Mouse (Mus musculus): ENCODE results near the gene Lyzl4. TPM values are rescaled to one million over a fixed set of nuclear protein-coding genes. Genes with fewer than 3 reads are reported as not detected.
"Not testable (repeated sequence)": the region's sequence is repeated elsewhere in the genome, so short reads cannot be mapped to it uniquely, and the experiment has no call there.

Gene Lyzl4
- total RNA-seq, 4 experiments from 2014 or later: not detected

GRCm38 (mm10) chr9:121600861-121601427 lies 41.0 kb downstream of the Lyzl4 start:
- no peak for DNase-seq (ENCODE audit: low spot score)

- no peak for DNase-seq (ENCODE audit: low spot score)
These were observed 41.6 kb downstream of the Lyzl4 start for GRCm38 (mm10) chr9:121600201-121600860.

GRCm38 (mm10) chr9:121599551-121599950 lies 42.3 kb downstream of the Lyzl4 start:
- no peak for DNase-seq (ENCODE audit: low spot score)

- DNase-seq (ENCODE audit: low spot score): no peak
These were observed 43.8 kb downstream of the Lyzl4 start for GRCm38 (mm10) chr9:121598106-121598505.

GRCm38 (mm10) chr9:121594771-121595170 lies 47.1 kb downstream of the Lyzl4 start:
- no peak for DNase-seq (ENCODE audit: low spot score)

- not testable (repeated sequence) for DNase-seq (ENCODE audit: low spot score)
These were observed 48.1 kb downstream of the Lyzl4 start for GRCm38 (mm10) chr9:121593768-121594167.

- no peak for DNase-seq (ENCODE audit: low spot score)
These were observed 48.8 kb downstream of the Lyzl4 start for GRCm38 (mm10) chr9:121592948-121593550.

GRCm38 (mm10) chr9:121589533-121589932 lies 52.4 kb downstream of the Lyzl4 start:
- no peak for DNase-seq (ENCODE audit: low spot score)

- no peak for DNase-seq (ENCODE audit: low spot score)
These were observed 67.5 kb downstream of the Lyzl4 start for GRCm38 (mm10) chr9:121574380-121574779.

GRCm38 (mm10) chr9:121568451-121568850 lies 73.4 kb downstream of the Lyzl4 start:
- no peak for DNase-seq (ENCODE audit: low spot score)

- DNase-seq (ENCODE audit: low spot score): no peak
These were observed 75.5 kb downstream of the Lyzl4 start for GRCm38 (mm10) chr9:121566387-121566786.

GRCm38 (mm10) chr9:121563276-121563675 lies 78.6 kb downstream of the Lyzl4 start:
- DNase-seq (ENCODE audit: low spot score): no peak

GRCm38 (mm10) chr9:121560515-121560914 lies 81.4 kb downstream of the Lyzl4 start:
- DNase-seq (ENCODE audit: low spot score): no peak

- no peak for DNase-seq (ENCODE audit: low spot score)
These were observed 83.7 kb downstream of the Lyzl4 start for GRCm38 (mm10) chr9:121558167-121558566.

GRCm38 (mm10) chr9:121556913-121557312 lies 85.0 kb downstream of the Lyzl4 start:
- DNase-seq (ENCODE audit: low spot score): peak; percentile 26

GRCm38 (mm10) chr9:121555395-121556000 lies 86.4 kb downstream of the Lyzl4 start:
- DNase-seq (ENCODE audit: low spot score): peak; percentile 56

GRCm38 (mm10) chr9:121553643-121554042 lies 88.3 kb downstream of the Lyzl4 start:
- DNase-seq (ENCODE audit: low spot score): no peak

GRCm38 (mm10) chr9:121550327-121550771 lies 91.5 kb downstream of the Lyzl4 start:
- no peak for DNase-seq (ENCODE audit: low spot score)

- DNase-seq (ENCODE audit: low spot score): no peak
These were observed 92.5 kb downstream of the Lyzl4 start for GRCm38 (mm10) chr9:121549444-121549843.

- no peak for DNase-seq (ENCODE audit: low spot score)
These were observed 92.9 kb downstream of the Lyzl4 start for GRCm38 (mm10) chr9:121549010-121549409.

- no peak for DNase-seq (ENCODE audit: low spot score)
These were observed 94.5 kb downstream of the Lyzl4 start for GRCm38 (mm10) chr9:121547431-121547830.

- DNase-seq (ENCODE audit: low spot score): no peak
These were observed 100.4 kb downstream of the Lyzl4 start for GRCm38 (mm10) chr9:121541530-121541929.

- DNase-seq (ENCODE audit: low spot score): no peak
These were observed 109.3 kb downstream of the Lyzl4 start for GRCm38 (mm10) chr9:121532626-121533025.
